Mouse (Mus musculus) G1E (cell line): Measurements from ENCODE around the gene Defa20. TPM values are rescaled to one million over a fixed set of nuclear protein-coding genes. Genes with fewer than 3 reads are reported as not detected.
"Not testable (repeated sequence)": the region's sequence is repeated elsewhere in the genome, so short reads cannot be mapped to it uniquely, and the experiment has no call there.

ENCODE experiments used
- ATAC-seq: 2 replicates; pipeline ENCODE4 v1.8.0; 2016; ENCODE audit warnings: mild to moderate bottlenecking; ENCODE audit not compliant: insufficient number of reproducible peaks, poor library complexity, low FRiP score, severe bottlenecking; ENCODE audit errors: extremely low read depth
- DNase-seq: peaks from one replicate; pipeline ENCODE4 v3.0.0; 2012; ENCODE audit warnings: low spot score
- H3K27me3 ChIP-seq: 2 replicates; pipeline ENCODE4 v1.6.1; 2012; ENCODE audit warnings: mild to moderate bottlenecking, low read length, inconsistent platforms; ENCODE audit not compliant: insufficient read depth
- H3K36me3 ChIP-seq: replicated peaks from 2 replicates; pipeline ENCODE3; 2012; ENCODE audit warnings: mild to moderate bottlenecking, inconsistent platforms
- H3K4me1 ChIP-seq: 2 replicates; pipeline ENCODE4 v1.6.1; 2012; ENCODE audit warnings: low read depth, low read length, inconsistent platforms, mixed read lengths; ENCODE audit not compliant: insufficient read depth
- H3K4me3 ChIP-seq: 2 replicates; pipeline ENCODE4 v1.5.1; 2012; ENCODE audit warnings: low read depth, mild to moderate bottlenecking, inconsistent platforms, low read length, moderate library complexity, mixed read lengths
- H3K9me3 ChIP-seq: replicated peaks from 2 replicates; pipeline ENCODE4 v1.6.1; 2012; ENCODE audit warnings: inconsistent platforms
- polyA plus RNA-seq: library from polyadenylated mRNA; stranded (reverse); fragments of >175 nt; gene quantifications from 2 replicates; pipeline ENCODE4 v1.2.3, GENCODE M21; 2012
- total RNA-seq, 2 experiments: library from RNA; stranded (forward) in 1 of 2; stranded (reverse) in 1 of 2; fragments of 200-1000 nt in 1 of 2; fragments of >200 nt in 1 of 2; fragmentation: Nextera tagmentation in 1 of 2; gene quantifications; 2 replicates each; pipeline ENCODE4 v1.2.3; 2014 to 2017

The Defa20 gene
- total RNA-seq (2014; fragmentation: Nextera tagmentation) (not detected in 2 replicates), total RNA-seq (2017) (not detected in 2 replicates), polyA plus RNA-seq (not detected in 2 replicates)

- H3K27me3 ChIP-seq, ATAC-seq, H3K36me3 ChIP-seq, H3K4me3 ChIP-seq, DNase-seq, H3K4me1 ChIP-seq, H3K9me3 ChIP-seq: not testable (repeated sequence)
Measured at GRCm38 (mm10) chr8:21508958-21509357, at the start of gene Defa20. TSS of gene Defa20 (plus strand) at chr8:21509258.

GRCm38 (mm10) chr8:21528732-21529131 is 19.7 kb downstream of the Defa20 start, which contains the start of gene Defa32:
TSS of gene Defa32 (plus strand) at chr8:21529032.
- not testable (repeated sequence) for H3K4me3 ChIP-seq, H3K36me3 ChIP-seq, ATAC-seq, H3K9me3 ChIP-seq, H3K27me3 ChIP-seq, H3K4me1 ChIP-seq, DNase-seq

Other genes with a start within 250 kb of the Defa20 start
- gene Defa27, start 193.7 kb upstream of the Defa20 start, total RNA-seq (2014; fragmentation: Nextera tagmentation), result not detected in 2 replicates
- gene Defa27, start 193.7 kb upstream of the Defa20 start, total RNA-seq (2017), result not detected in 2 replicates
- not detected in 2 replicates for gene Defa27, start 193.7 kb upstream of the Defa20 start, polyA plus RNA-seq
- gene Defa29, start 182.2 kb upstream of the Defa20 start, total RNA-seq (2014; fragmentation: Nextera tagmentation), result not detected in 2 replicates
- not detected in 2 replicates for gene Defa29, start 182.2 kb upstream of the Defa20 start, total RNA-seq (2017)
- not detected in 2 replicates for gene Defa29, start 182.2 kb upstream of the Defa20 start, polyA plus RNA-seq
- gene Defa2, start 130.7 kb upstream of the Defa20 start, total RNA-seq (2014; fragmentation: Nextera tagmentation), result not detected in 2 replicates
- gene Defa2, start 130.7 kb upstream of the Defa20 start, total RNA-seq (2017), result not detected in 2 replicates
- gene Defa2, start 130.7 kb upstream of the Defa20 start, polyA plus RNA-seq, result not detected in 2 replicates
- gene Defa33, start 117.4 kb upstream of the Defa20 start, total RNA-seq (2014; fragmentation: Nextera tagmentation), result not detected in 2 replicates
- not detected in 2 replicates for gene Defa33, start 117.4 kb upstream of the Defa20 start, total RNA-seq (2017)
- not detected in 2 replicates for gene Defa33, start 117.4 kb upstream of the Defa20 start, polyA plus RNA-seq
- gene Defa36, start 81.8 kb upstream of the Defa20 start, total RNA-seq (2014; fragmentation: Nextera tagmentation), result not detected in 2 replicates
- gene Defa36, start 81.8 kb upstream of the Defa20 start, total RNA-seq (2017), result not detected in 2 replicates
- gene Defa36, start 81.8 kb upstream of the Defa20 start, polyA plus RNA-seq, result not detected in 2 replicates
- gene Gm7849, start 52.7 kb upstream of the Defa20 start, total RNA-seq (2014; fragmentation: Nextera tagmentation), result not detected in 2 replicates
- not detected in 2 replicates for gene Gm7849, start 52.7 kb upstream of the Defa20 start, total RNA-seq (2017)
- gene Gm7849, start 52.7 kb upstream of the Defa20 start, polyA plus RNA-seq, result not detected in 2 replicates
- not detected in 2 replicates for gene Defa32, start 19.8 kb downstream of the Defa20 start, total RNA-seq (2014; fragmentation: Nextera tagmentation)
- not detected in 2 replicates for gene Defa32, start 19.8 kb downstream of the Defa20 start, total RNA-seq (2017)
- gene Defa32, start 19.8 kb downstream of the Defa20 start, polyA plus RNA-seq, result not detected in 2 replicates
- not detected in 2 replicates for gene Defa37, start 56.1 kb downstream of the Defa20 start, total RNA-seq (2014; fragmentation: Nextera tagmentation)
- gene Defa37, start 56.1 kb downstream of the Defa20 start, total RNA-seq (2017), result not detected in 2 replicates
- not detected in 2 replicates for gene Defa37, start 56.1 kb downstream of the Defa20 start, polyA plus RNA-seq
- gene Defa28, start 73.7 kb downstream of the Defa20 start, total RNA-seq (2014; fragmentation: Nextera tagmentation), result not detected in 2 replicates
- gene Defa28, start 73.7 kb downstream of the Defa20 start, total RNA-seq (2017), result not detected in 2 replicates
- not detected in 2 replicates for gene Defa28, start 73.7 kb downstream of the Defa20 start, polyA plus RNA-seq
- gene Gm7861, start 85.2 kb downstream of the Defa20 start, total RNA-seq (2014; fragmentation: Nextera tagmentation), result not detected in 2 replicates
- not detected in 2 replicates for gene Gm7861, start 85.2 kb downstream of the Defa20 start, total RNA-seq (2017)
- gene Gm7861, start 85.2 kb downstream of the Defa20 start, polyA plus RNA-seq, result not detected in 2 replicates
- not detected in 2 replicates for gene Defa26, start 108.9 kb downstream of the Defa20 start, total RNA-seq (2014; fragmentation: Nextera tagmentation)
- gene Defa26, start 108.9 kb downstream of the Defa20 start, total RNA-seq (2017), result not detected in 2 replicates
- not detected in 2 replicates for gene Defa26, start 108.9 kb downstream of the Defa20 start, polyA plus RNA-seq
- gene Defa17, start 146.5 kb downstream of the Defa20 start, total RNA-seq (2014; fragmentation: Nextera tagmentation), result not detected in 2 replicates
- not detected in 2 replicates for gene Defa17, start 146.5 kb downstream of the Defa20 start, total RNA-seq (2017)
- not detected in 2 replicates for gene Defa17, start 146.5 kb downstream of the Defa20 start, polyA plus RNA-seq
- not detected in 2 replicates for gene Defa34, start 156.5 kb downstream of the Defa20 start, total RNA-seq (2014; fragmentation: Nextera tagmentation)
- not detected in 2 replicates for gene Defa34, start 156.5 kb downstream of the Defa20 start, total RNA-seq (2017)
- gene Defa34, start 156.5 kb downstream of the Defa20 start, polyA plus RNA-seq, result not detected in 2 replicates
- not detected in 2 replicates for gene AY761184, start 194.4 kb downstream of the Defa20 start, total RNA-seq (2014; fragmentation: Nextera tagmentation)
- not detected in 2 replicates for gene AY761184, start 194.4 kb downstream of the Defa20 start, total RNA-seq (2017)
- not detected in 2 replicates for gene AY761184, start 194.4 kb downstream of the Defa20 start, polyA plus RNA-seq
- gene Defa24, start 225.2 kb downstream of the Defa20 start, total RNA-seq (2014; fragmentation: Nextera tagmentation), result not detected in 2 replicates
- not detected in 2 replicates for gene Defa24, start 225.2 kb downstream of the Defa20 start, total RNA-seq (2017)
- gene Defa24, start 225.2 kb downstream of the Defa20 start, polyA plus RNA-seq, result not detected in 2 replicates